Mouse (Mus musculus) liver, adult 2 months (tissue): ENCODE results near the gene Prrx2. TPM values are rescaled to one million over a fixed set of nuclear protein-coding genes. Genes with fewer than 3 reads are reported as not detected.

ENCODE experiments used
- DNase-seq: peaks from one replicate; pipeline ENCODE4 v3.0.0-alpha.2; 2011; ENCODE audit warnings: low read depth, low spot score; ENCODE audit errors: extremely low read depth
- H3K27ac ChIP-seq: fragments of 200-500 bp; replicated peaks from 2 replicates; pipeline ENCODE4 v1.5.1; 2012; ENCODE audit warnings: low read depth, mild to moderate bottlenecking, control low read depth, inconsistent platforms, low read length; ENCODE audit not compliant: insufficient read depth
- H3K27me3 ChIP-seq: fragments of 200-500 bp; 2 replicates; pipeline ENCODE4 v1.6.1; 2012; ENCODE audit warnings: mild to moderate bottlenecking, moderate library complexity, low read length, inconsistent platforms; ENCODE audit not compliant: control insufficient read depth, insufficient read depth
- H3K36me3 ChIP-seq: fragments of 200-500 bp; 2 replicates; pipeline ENCODE4 v1.6.1; 2012; ENCODE audit warnings: low read length, inconsistent platforms; ENCODE audit not compliant: control insufficient read depth, insufficient read depth
- H3K4me1 ChIP-seq: fragments of 200-500 bp; 2 replicates; pipeline ENCODE4 v1.6.1; 2011; ENCODE audit warnings: low read length; ENCODE audit not compliant: control insufficient read depth, insufficient read depth
- H3K4me3 ChIP-seq: fragments of 200-500 bp; 2 replicates; pipeline ENCODE4 v1.5.1; 2011; ENCODE audit warnings: low read depth, mild to moderate bottlenecking, control low read depth, low read length, moderate library complexity; ENCODE audit not compliant: insufficient read depth
- H3K79me2 ChIP-seq: fragments of 200-500 bp; 2 replicates; pipeline ENCODE4 v1.6.1; 2012; ENCODE audit warnings: inconsistent platforms, mild to moderate bottlenecking, low read length, moderate library complexity; ENCODE audit not compliant: control insufficient read depth, insufficient read depth
- H3K9ac ChIP-seq: fragments of 200-500 bp; 2 replicates; pipeline ENCODE4 v1.6.1; 2012; ENCODE audit warnings: low read depth, mild to moderate bottlenecking, control low read depth, inconsistent platforms, low read length
- CTCF ChIP-seq: fragments of 200-500 bp; IDR thresholded peaks from 2 replicates; pipeline ENCODE4 v1.5.1; 2011; ENCODE audit warnings: low read depth, low read length, control low read depth
- POLR2A ChIP-seq: fragments of 200-500 bp; IDR thresholded peaks from 2 replicates; pipeline ENCODE4 v1.6.1; 2011; ENCODE audit warnings: low read length, control low read depth; ENCODE audit not compliant: insufficient read depth; ENCODE audit errors: extremely low read depth
- WGBS: fragments of 180-500 bp; shearing (Covaris S2); methylation state at CpG from one replicate; pipeline ENCODE4 v1.1.7; 2018; 5-methylcytosine and 5-hydroxymethylcytosine counted together
- polyA plus RNA-seq: library from polyadenylated mRNA; depleted of rRNA; stranded (reverse); fragments of >200 nt; gene quantifications from 2 replicates; pipeline ENCODE4 v1.2.3, GENCODE M21; 2012
- total RNA-seq: library from RNA; depleted of rRNA; stranded (reverse); fragments of >200 nt; gene quantifications from 2 replicates; pipeline ENCODE4 v1.2.3, GENCODE M21; 2014

Gene Prrx2
- total and polyA plus RNA-seq, 2 experiments: not detected

DNA sequence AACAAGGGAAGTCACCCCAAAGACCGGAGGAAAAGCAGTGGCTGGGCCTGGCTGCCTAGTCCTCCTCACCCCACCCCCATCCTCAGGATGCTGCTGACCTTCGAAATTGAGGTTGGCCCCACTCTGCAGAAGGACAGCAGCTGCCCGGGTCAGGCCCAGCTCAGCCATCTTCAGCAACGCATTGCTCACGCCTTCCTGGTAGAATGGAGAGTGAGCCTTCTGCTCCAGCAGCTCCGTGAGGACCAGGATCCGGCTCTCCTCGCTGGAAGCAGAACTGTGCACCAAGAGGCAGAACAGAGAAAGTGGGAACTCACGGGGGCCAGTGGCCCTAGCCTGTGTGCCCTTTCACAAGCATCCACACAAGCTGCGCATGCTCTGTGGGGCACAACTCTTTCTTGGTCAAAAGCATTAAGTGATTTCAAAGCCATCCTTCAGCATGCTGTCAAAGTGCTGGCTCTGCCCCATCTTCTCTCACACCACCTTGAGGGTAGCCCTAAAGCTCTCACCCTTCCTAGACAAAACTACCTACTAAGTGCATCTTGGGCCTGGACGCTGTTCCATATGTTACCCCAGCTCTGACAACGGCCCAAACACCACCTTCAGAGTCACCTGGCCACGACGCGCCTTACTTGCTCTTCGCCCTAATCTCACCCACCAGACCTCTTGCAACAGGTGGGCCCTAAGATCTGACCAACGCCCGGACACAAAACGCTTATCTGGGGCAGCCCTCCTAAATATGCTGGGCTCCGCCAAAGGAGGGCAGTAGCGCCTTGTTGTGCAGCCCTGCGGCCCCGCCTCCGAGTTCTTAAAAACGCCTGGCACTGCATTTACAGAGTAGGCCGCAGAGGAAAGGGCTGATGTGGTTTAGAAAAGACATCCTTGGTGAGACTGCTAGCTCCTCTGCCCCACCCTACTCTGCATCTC lies 7.7 kb upstream of the Prrx2 start:
- no peak overlapping the region for H3K27ac ChIP-seq

DNA sequence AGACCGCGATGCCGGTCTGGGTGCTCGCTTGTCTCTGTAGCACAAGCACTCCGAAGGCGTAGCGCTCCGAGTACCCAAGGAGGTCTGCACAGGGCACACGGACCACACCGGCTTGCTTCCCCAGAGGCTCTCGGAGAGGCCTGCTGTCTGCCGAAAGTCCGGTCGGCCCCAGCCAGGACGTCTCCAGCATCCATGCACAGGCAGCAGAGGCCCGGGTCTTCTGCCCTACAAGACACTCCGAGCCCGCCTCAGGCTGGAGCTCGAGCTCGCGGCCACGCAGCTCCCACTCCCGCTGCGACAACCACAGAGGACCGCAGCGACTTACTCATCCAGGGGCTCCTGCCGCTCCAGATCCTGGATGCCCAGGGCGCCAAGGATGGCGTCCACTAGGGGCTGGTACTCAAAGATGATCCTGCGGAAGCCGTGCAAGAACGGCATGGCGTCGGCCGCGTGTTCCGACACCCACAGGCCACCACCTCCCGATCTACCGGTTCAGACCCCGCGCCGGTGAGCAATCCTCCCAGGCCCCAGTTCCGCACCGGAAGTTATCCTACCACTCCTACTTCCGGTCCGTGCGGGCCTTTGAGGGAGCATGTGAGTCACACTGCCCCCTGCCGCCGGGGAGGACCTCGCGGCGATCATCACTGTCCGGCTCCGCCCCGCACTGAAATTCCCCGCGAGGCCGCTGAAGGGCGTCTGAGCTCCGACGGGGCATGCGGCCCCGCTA lies 6.9 kb upstream of the Prrx2 start:
- Histone ChIP-seq H3K4me1 (peaks cover 9% of the 10 kb centered on the region), H3K36me3 (no peaks in the 10 kb centered on the region), H3K27me3 (no peaks in the 10 kb centered on the region), H3K79me2 (peaks cover 12% of the 10 kb centered on the region; the same call in 1 of the 2 replicates), H3K27ac (no peak overlapping the region; the same call in 1 of the 2 replicates), H3K9ac (peak overlapping the region; percentile 88), H3K4me3 (peak overlapping the region; percentile 95)
- WGBS: under 1% methylated on average over 63 of the region's 63 CpGs
- peak; percentile 69 for DNase-seq
- TF ChIP-seq POLR2A (0 out of 2 replicates have a peak, but pooled peaks have one; percentile 28), CTCF (peak; percentile 92)

More for the DNA sequence above, 7.7 kb upstream of the Prrx2 start:
- 31% methylated on average over 26 of the region's 26 CpGs for whole genome bisulfite sequencing
- DNase-seq: peak; percentile 44
- H3K4me3 ChIP-seq: peak overlapping the region; percentile 95
- peaks cover 9% of the 10 kb centered on the region for H3K4me1 ChIP-seq
- H3K79me2 ChIP-seq: peaks cover 12% of the 10 kb centered on the region; the same call in 1 of the 2 replicates
- H3K36me3 ChIP-seq: no peaks in the 10 kb centered on the region
- peak overlapping the region; percentile 88 for H3K9ac ChIP-seq
- TF ChIP-seq CTCF (peak; percentile 29; the same call in 1 of the 2 replicates), POLR2A (no peak)
- H3K27me3 ChIP-seq: no peaks in the 10 kb centered on the region

- 46% methylated on average over 5 of the region's 5 CpGs for WGBS
- Histone ChIP-seq H3K4me3 (no peak overlapping the region), H3K27me3 (no peaks in the 10 kb centered on the region), H3K4me1 (peaks cover 9% of the 10 kb centered on the region), H3K79me2 (peaks cover 12% of the 10 kb centered on the region; the same call in 1 of the 2 replicates), H3K36me3 (no peaks in the 10 kb centered on the region), H3K27ac (no peak overlapping the region), H3K9ac (no peak overlapping the region)
- peak; percentile 30 for DNase-seq
- TF ChIP-seq CTCF: peak; percentile 71
- no peak for TF ChIP-seq POLR2A
Measured at GRCm38 (mm10) chr2:30829315-30829714, 5.5 kb upstream of the Prrx2 start.

- Histone ChIP-seq H3K27ac (no peak within 1 kb of the TSS), H3K9ac (no peak within 1 kb of the TSS), H3K36me3 (no peaks in the 10 kb centered on the region), H3K27me3 (no peaks in the 10 kb centered on the region), H3K4me3 (no peak within 1 kb of the TSS), H3K79me2 (peaks cover 12% of the 10 kb centered on the region; the same call in 1 of the 2 replicates), H3K4me1 (peaks cover 9% of the 10 kb centered on the region)
- TF ChIP-seq POLR2A: no peak
- no peak for TF ChIP-seq CTCF
- 66% methylated on average over 4 of the region's 4 CpGs for WGBS
- no peak for DNase-seq
Measured at GRCm38 (mm10) chr2:30830283-30830795, 4.4 kb upstream of the Prrx2 start, which contains the start of gene Asb6. TSS of gene Asb6 (minus strand) at chr2:30830333.

GRCm38 (mm10) chr2:30833644-30834043 lies 1.1 kb upstream of the Prrx2 start:
- no peaks in the 10 kb centered on the region for H3K27me3 ChIP-seq
- no peaks in the 10 kb centered on the region for H3K4me1 ChIP-seq
- H3K36me3 ChIP-seq: no peaks in the 10 kb centered on the region
- 84% methylated on average over 5 of the region's 5 CpGs for WGBS
- H3K4me3 ChIP-seq: no peak overlapping the region
- no peak overlapping the region for H3K27ac ChIP-seq
- H3K79me2 ChIP-seq: no peaks in the 10 kb centered on the region
- TF ChIP-seq CTCF: no peak
- TF ChIP-seq POLR2A: no peak
- no peak overlapping the region for H3K9ac ChIP-seq
- DNase-seq: no peak
